Mouse (Mus musculus) thymus, postnatal 25 days (tissue): ENCODE measurements around the gene Cox8b.

Experiments
- DNase-seq: peaks from one replicate; pipeline ENCODE4 v3.0.0; 2022

Gene Cox8b

GRCm38 (mm10) chr7:140900220-140900619, at the start of gene Cox8b:
TSS of gene Cox8b (minus strand) at chr7:140900446.
- DNase-seq, result no peak

GRCm38 (mm10) chr7:140949255-140949654, 49.0 kb upstream of the Cox8b start:
- no peak for DNase-seq

- DNase-seq, result no peak
Observed at GRCm38 (mm10) chr7:140948161-140948560, 47.9 kb upstream of the Cox8b start.

- no peak for DNase-seq
Observed at GRCm38 (mm10) chr7:140946980-140947379, 46.7 kb upstream of the Cox8b start.

- no peak for DNase-seq
Observed at GRCm38 (mm10) chr7:140946311-140946710, 46.1 kb upstream of the Cox8b start.

DNA sequence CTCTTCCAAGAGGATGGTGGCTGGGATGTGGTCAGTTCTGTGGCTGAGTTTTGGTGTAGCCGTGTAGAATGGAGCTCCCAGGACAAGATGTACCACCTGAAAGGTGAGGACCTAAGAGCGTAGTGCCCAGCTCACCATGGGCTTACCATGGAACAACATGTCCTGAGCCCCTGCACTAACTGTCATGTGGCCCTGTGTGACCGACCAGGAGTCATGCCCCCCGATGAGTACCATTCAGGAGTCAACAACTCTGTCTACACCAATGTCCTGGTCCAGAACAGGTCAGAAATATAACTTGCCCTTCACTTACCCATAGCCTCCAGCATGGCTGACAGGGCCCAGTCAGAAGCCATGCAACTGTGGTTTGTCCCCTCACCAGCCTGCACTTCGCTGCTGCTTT, 45.0 kb upstream of the Cox8b start:
- no peak for DNase-seq

- DNase-seq, result no peak
Observed at GRCm38 (mm10) chr7:140944236-140944635, 44.0 kb upstream of the Cox8b start.

DNA sequence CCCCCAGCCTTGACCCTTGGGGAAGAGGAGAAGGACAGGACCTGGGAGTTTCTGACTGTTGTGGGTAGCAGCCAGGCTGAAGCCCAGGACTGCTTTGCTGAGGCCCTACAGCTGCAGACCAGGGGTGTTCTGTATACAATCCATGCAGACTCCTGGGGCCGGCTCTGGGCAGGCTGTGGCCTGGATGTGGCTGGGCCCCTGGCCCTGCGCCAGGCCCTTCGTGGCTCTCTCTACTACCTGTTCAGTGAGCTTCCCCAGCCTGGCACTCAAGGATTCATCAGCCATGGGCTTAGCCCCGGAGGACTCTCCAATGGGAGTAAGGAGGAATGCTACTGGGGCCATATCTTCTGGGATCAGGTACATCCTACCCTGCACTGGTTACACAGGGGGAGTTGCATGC, 43.1 kb upstream of the Cox8b start:
- DNase-seq, result no peak

DNA sequence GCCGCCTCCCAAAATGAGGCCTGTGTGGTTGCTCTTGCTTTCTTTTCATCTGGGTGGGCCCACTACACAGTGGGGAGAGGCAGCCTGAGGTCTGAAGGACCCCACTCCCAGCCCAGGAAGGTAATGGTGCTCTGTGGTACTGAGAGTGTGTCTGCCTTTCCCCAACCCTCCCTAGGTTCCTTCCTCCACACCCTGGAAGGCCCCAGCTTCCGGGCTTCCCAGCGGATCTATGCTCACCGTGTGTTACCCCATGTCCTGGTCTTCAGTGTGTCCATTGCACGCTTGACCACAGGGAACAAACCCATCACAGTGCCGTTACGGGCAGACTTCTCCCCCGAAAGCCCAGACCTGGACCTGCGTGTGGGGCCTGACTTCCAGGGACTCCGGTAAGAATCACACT, 42.6 kb upstream of the Cox8b start:
- DNase-seq, result no peak

GRCm38 (mm10) chr7:140942341-140942740, 42.1 kb upstream of the Cox8b start:
- DNase-seq, result no peak

DNA sequence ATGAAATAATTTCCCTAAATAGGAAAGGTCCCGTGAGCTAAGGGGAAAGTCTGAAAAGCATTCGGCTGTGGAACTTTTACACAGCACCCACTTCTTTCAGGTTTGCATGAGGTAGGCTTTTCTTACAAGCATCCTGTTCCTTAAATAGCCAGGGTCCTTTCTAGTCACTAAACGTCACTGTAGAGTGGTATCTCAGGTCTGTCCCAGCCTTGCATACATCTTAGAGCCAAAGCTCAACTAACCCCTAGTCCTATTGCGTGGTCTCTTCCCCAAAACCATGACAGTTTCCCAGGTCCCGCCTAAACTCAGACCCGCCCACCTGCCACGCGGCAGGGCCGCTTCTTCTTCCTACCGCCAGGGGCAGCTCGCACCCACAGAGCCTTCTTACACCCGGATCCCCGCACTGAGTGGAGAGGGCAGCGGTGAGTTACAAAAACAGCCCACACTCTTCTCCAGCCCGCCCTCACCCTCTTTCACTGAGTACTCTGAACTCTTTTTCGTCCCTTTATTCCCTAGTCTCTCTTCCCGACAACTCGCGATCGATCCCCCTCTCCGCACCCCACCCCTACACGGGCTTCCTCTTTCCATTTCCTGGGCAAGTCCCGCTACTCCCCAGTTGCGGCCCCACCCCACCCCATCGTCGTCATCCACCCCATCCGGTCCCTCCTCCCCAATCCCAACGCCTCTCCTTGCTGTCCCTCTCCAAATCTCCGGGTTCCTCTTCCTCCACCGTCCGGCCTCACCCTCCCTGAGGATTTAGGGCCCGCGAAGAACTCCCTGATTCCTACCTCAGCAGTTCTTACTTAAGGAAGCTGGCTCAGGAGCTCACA, 41.2 kb upstream of the Cox8b start, which contains the start of gene Pgghg:
Pgghg (plus strand) TSS at position 170 of the 830 bp plus-strand sequence.
- DNase-seq, result peak; percentile 81

- DNase-seq, result no peak
Observed at GRCm38 (mm10) chr7:140939669-140940171, 39.5 kb upstream of the Cox8b start.

DNA sequence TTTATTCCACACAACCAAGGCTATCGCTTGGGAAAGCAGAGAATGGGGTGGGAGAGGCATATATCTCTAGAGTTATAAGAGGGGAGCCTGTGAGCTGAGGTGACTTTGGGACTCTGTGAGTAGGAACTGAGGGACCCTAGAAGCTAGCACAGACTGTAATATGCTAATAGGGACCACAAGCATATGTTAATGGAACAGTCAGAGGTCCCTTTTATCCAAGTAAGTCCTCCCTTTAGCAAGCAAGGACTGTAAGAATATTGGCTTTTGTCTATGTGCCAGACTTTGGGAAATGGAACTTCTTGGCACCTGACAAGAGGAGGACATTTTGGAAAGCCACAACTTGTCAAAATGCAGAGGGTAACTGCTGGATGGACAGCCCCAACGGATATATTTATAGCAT, 38.6 kb upstream of the Cox8b start:
- DNase-seq, result no peak

DNA sequence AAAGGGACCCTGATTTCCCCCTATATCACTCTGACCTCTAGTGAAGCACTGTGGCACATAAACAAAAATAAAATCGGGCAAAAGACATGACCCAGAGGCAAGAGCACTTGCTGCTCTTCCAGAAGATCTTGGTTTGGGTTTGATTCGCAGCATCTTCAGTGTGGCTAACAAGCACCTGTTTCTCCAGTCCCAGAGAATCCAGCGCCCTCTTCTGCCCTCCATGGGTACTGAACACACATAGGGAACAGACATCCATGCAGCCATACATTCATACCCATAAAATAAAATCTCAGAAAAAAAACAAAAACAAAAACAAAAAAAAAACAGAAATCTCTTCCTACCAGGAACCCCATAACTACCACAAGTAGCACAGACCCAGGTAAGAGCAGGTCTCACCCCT, 38.2 kb upstream of the Cox8b start:
- peak; percentile 34 for DNase-seq

GRCm38 (mm10) chr7:140927181-140927580, 26.9 kb upstream of the Cox8b start:
- no peak for DNase-seq

GRCm38 (mm10) chr7:140923070-140923775, 23.0 kb upstream of the Cox8b start:
- peak; percentile 12 for DNase-seq

- DNase-seq, result no peak
Observed at GRCm38 (mm10) chr7:140922398-140923069, 22.3 kb upstream of the Cox8b start.

- no peak for DNase-seq
Observed at GRCm38 (mm10) chr7:140921225-140921975, 21.2 kb upstream of the Cox8b start.

- DNase-seq, result no peak
Observed at GRCm38 (mm10) chr7:140920418-140921029, 20.3 kb upstream of the Cox8b start, which contains the start of gene Nlrp6. TSS of gene Nlrp6 (plus strand) at chr7:140920902.

DNA sequence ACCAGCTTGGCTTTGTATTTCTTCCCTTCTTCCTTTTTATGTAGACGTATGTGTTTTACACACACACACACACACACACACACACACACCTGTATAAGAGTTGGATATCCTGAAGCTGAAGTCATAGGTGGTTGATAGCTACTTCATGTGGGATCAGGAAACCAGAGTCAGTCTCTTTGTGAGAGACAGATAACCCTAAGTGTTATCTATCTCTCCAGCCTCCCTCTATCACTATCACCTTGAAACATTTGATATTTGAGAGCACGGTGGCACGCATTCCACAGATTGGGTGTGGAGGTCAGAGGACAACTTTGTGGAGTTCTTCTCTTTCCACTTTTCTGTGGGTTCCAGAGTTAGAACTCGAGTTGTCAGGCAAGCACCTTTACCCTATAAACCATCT, 19.7 kb upstream of the Cox8b start:
- no peak for DNase-seq

GRCm38 (mm10) chr7:140914031-140914690, 13.9 kb upstream of the Cox8b start:
- no peak for DNase-seq
